Mouse (Mus musculus) lung, adult 2 months (tissue): ENCODE results near the gene Procr.

Experiments used
- CTCF ChIP-seq: fragments of 200-500 bp; IDR thresholded peaks from 2 replicates; pipeline ENCODE4 v1.5.1; 2011; ENCODE audit warnings: mild to moderate bottlenecking, low read length, control low read depth; ENCODE audit not compliant: insufficient read depth
- POLR2A ChIP-seq: fragments of 200-500 bp; IDR thresholded peaks from 2 replicates; pipeline ENCODE4 v1.6.1; 2011; ENCODE audit warnings: low read depth, mild to moderate bottlenecking, control low read depth, low read length, borderline replicate concordance; ENCODE audit errors: extremely low read depth

DNA sequence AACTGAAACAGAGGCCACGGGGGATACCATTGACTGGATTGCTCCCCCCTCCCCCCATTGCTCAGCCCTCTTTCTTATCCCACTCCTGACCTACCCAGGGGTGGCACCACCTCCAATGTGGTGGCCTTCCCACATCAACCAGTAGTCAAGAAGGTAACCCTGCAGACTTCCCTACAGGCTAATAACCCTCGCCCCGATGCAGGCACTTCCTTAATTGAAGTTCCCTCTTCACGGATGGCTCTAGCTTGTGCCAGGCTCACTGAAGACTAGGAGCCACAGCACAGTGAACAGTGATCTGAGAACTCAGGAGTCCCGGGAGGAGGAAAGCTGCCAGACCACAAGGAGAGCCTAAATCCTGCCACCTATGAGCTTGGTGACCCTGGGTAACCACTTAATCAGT lies 36.0 kb downstream of the Procr start:
- TF ChIP-seq CTCF (no peak), POLR2A (no peak)
